Mouse (Mus musculus) midbrain, postnatal 0 days (tissue): ENCODE results near the gene Tbx21. TPM values are rescaled to one million over a fixed set of nuclear protein-coding genes. Genes with fewer than 3 reads are reported as not detected.

Experiments used
- ATAC-seq: fragments of 200-750 bp; cut with Nextera tagmentation; 2 replicates; pipeline ENCODE4 v1.8.0; 2017; ENCODE audit warnings: moderate number of reproducible peaks, mild to moderate bottlenecking, moderate TSS enrichment, moderate library complexity; ENCODE audit not compliant: low FRiP score
- DNase-seq: peaks from one replicate; pipeline ENCODE4 v3.0.0-alpha.2; 2015; ENCODE audit warnings: low spot score
- H3K27ac ChIP-seq: fragments of 300-500 bp; sonication (generic); 2 replicates; pipeline ENCODE4 v1.5.1; 2014; ENCODE audit warnings: low read depth, mild to moderate bottlenecking, low read length, mixed read lengths
- H3K27me3 ChIP-seq: fragments of 300-500 bp; sonication (generic); 2 replicates; pipeline ENCODE4 v1.6.1; 2014; ENCODE audit warnings: low read length, control low read depth, mixed read lengths; ENCODE audit not compliant: insufficient read depth
- H3K36me3 ChIP-seq: fragments of 300-500 bp; sonication (generic); 2 replicates; pipeline ENCODE4 v1.6.1; 2014; ENCODE audit warnings: low read length, control low read depth, mixed read lengths; ENCODE audit not compliant: insufficient read depth
- H3K4me1 ChIP-seq: fragments of 300-500 bp; sonication (generic); 2 replicates; pipeline ENCODE4 v1.6.1; 2014; ENCODE audit warnings: mild to moderate bottlenecking, control low read depth, antibody characterized with exemption, low read length, mixed read lengths; ENCODE audit not compliant: insufficient read depth
- H3K4me2 ChIP-seq: fragments of 300-500 bp; sonication (generic); 2 replicates; pipeline ENCODE4 v1.6.1; 2014; ENCODE audit warnings: low read depth, mild to moderate bottlenecking, low read length, mixed read lengths; ENCODE audit not compliant: poor library complexity, severe bottlenecking
- H3K4me3 ChIP-seq: fragments of 300-500 bp; sonication (generic); 2 replicates; pipeline ENCODE4 v1.5.1; 2014; ENCODE audit warnings: low read depth, mild to moderate bottlenecking, low read length, moderate library complexity
- H3K9ac ChIP-seq: fragments of 300-500 bp; sonication (generic); replicated peaks from 2 replicates; pipeline ENCODE4 v1.6.1; 2014; ENCODE audit warnings: mild to moderate bottlenecking, low read length, moderate library complexity, mixed read lengths; ENCODE audit not compliant: poor library complexity, severe bottlenecking
- H3K9me3 ChIP-seq: fragments of 300-500 bp; sonication (generic); 2 replicates; pipeline ENCODE4 v1.6.1; 2016; ENCODE audit warnings: low read length, control low read depth
- CTCF ChIP-seq: IDR thresholded peaks from 2 replicates; pipeline ENCODE4 v1.5.1; 2016; ENCODE audit warnings: antibody characterized with exemption, mild to moderate bottlenecking
- WGBS: fragments of 180-500 bp; shearing (Covaris S2); extraction: QIAGEN DNeasy Blood & Tissue Kit; methylation state at CpG from one replicate; pipeline ENCODE4 v1.1.7; 2014; 5-methylcytosine and 5-hydroxymethylcytosine counted together
- polyA plus RNA-seq: library from polyadenylated mRNA; unstranded; fragments of >200 nt; fragmentation: Nextera tagmentation; extraction: Ambion mirVana; gene quantifications from 2 replicates; pipeline ENCODE4 v1.2.1, GENCODE M21; 2015
- total RNA-seq: library from RNA; depleted of rRNA; stranded (reverse); fragments of >200 nt; gene quantifications from 2 replicates; pipeline ENCODE4 v1.2.3, GENCODE M21; 2014

The Tbx21 gene
- total and polyA plus RNA-seq, 2 experiments from 2014 or later: 0.11 to 0.14 TPM

GRCm38 (mm10) chr11:97139256-97139655 is 24.1 kb upstream of the Tbx21 start:
- Histone ChIP-seq H3K4me3 (peak overlapping the region; percentile 20; the same call in 1 of the 2 replicates), H3K9ac (peak overlapping the region; percentile 56), H3K4me1 (no peaks in the 10 kb centered on the region), H3K9me3 (no peaks in the 10 kb centered on the region), H3K4me2 (peak overlapping the region; percentile 51), H3K27ac (no peak overlapping the region), H3K36me3 (peaks cover 26% of the 10 kb centered on the region), H3K27me3 (no peaks in the 10 kb centered on the region; the same call in 1 of the 2 replicates)
- DNase-seq (no peak), ATAC-seq (no peak)
- 18% methylated on average over 15 of the region's 15 CpGs for WGBS
- no peak for TF ChIP-seq CTCF

DNA sequence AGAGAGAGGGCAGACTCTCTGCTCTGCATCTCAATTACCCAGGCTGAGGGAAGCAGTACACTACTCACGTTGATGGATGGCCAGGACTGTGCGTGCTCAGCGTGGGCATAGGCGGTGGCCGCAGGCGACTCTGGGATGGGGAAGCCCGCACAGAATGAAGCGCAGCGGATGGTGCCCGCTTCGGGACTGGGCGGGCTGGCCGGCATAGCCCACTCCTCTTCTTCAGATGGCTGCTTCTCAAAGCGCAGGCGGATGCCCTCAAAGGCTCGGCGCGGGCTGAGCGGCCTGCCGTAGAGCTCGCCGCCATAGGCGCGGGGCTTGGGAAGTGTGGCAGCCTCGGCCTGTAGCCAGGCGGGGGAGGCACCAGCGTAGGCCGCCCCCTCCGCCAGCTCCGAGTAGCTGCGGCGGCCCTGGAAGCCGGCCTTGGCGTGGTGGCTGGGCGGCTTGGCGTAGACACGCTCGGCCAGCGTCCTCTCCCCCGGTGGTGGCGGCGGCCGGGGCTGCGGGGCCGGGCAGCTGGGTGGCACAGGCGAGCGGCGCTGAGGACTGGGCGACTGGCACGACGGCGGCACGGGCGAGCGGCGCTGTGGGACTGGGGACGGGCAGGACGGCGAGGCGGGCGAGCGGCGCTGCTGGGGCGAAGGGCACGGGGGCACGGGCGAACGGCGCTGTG is 23.6 kb upstream of the Tbx21 start:
- 11% methylated on average over 68 of the region's 69 CpGs for WGBS
- peak overlapping the region; percentile 34; the same call in 1 of the 2 replicates for H3K27ac ChIP-seq
- DNase-seq (peak; percentile 60), ATAC-seq (peak; percentile 63)
- H3K4me2 ChIP-seq: peak overlapping the region; percentile 51
- peak overlapping the region; percentile 20 for H3K4me3 ChIP-seq
- H3K27me3 ChIP-seq: no peaks in the 10 kb centered on the region; the same call in 1 of the 2 replicates
- H3K9ac ChIP-seq: peak overlapping the region; percentile 56
- no peaks in the 10 kb centered on the region for H3K4me1 ChIP-seq
- no peak for TF ChIP-seq CTCF
- peaks cover 22% of the 10 kb centered on the region for H3K36me3 ChIP-seq
- H3K9me3 ChIP-seq: no peaks in the 10 kb centered on the region

GRCm38 (mm10) chr11:97133270-97133669 is 18.1 kb upstream of the Tbx21 start:
- Histone ChIP-seq H3K27ac (no peak overlapping the region), H3K27me3 (0 out of 2 replicates have a peak, but pooled peaks cover 7% of the 10 kb centered on the region), H3K4me1 (no peaks in the 10 kb centered on the region), H3K36me3 (peaks cover 12% of the 10 kb centered on the region; the same call in 1 of the 2 replicates), H3K9me3 (no peaks in the 10 kb centered on the region), H3K4me2 (no peak overlapping the region), H3K9ac (no peak overlapping the region), H3K4me3 (no peak overlapping the region)
- no peak for DNase-seq
- TF ChIP-seq CTCF: no peak
- ATAC-seq: no peak
- WGBS: 61% methylated on average over 5 of the region's 5 CpGs

DNA sequence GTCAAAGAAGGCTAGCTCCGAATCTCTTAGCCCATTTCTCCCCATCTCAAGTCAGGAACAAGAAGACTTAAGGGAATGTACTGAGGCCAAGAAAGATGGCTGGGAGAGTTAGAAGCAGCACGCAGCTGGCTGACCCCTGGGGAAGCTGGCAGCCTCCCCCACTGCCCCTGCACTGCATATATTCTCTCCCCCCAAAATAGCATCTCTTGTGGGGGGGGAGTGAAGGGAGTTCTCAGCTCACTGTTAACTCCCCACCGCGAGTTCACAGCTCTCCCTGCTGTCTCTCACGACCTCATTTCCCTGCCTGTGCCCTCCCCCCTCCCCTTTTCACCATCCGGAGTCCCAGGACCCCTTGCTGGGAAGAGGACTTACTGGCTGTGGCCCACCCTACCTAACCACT is 17.1 kb upstream of the Tbx21 start:
- Histone ChIP-seq H3K27ac (no peak overlapping the region), H3K4me2 (no peak overlapping the region), H3K36me3 (peaks cover 9% of the 10 kb centered on the region; the same call in 1 of the 2 replicates), H3K9me3 (no peaks in the 10 kb centered on the region), H3K27me3 (0 out of 2 replicates have a peak, but pooled peaks cover 8% of the 10 kb centered on the region), H3K4me1 (0 out of 2 replicates have a peak, but pooled peaks cover 2% of the 10 kb centered on the region), H3K9ac (no peak overlapping the region), H3K4me3 (no peak overlapping the region)
- no peak for TF ChIP-seq CTCF
- DNase-seq (no peak), ATAC-seq (no peak)
- 27% methylated on average over 6 of the region's 6 CpGs for WGBS

DNA sequence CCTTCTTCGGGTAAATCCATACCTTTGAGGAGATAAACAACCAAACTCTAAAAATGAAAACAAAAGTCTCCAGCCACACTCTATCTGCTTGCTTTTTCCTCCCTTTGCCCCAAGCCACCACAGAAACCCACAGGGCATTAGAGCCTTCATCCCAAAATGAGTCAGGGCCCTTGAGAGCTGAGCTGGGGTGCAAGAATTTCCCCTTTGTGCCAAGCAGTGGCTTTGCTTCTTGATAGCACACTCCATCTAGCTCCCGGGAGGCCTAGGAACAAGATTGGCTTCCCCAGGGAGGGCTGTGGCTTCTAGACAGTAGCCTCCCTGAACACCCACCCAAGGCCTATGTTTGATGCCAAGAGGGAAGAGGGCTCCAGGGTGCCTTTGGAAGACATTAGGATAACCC is 16.6 kb upstream of the Tbx21 start:
- Histone ChIP-seq H3K4me2 (no peak overlapping the region), H3K27ac (no peak overlapping the region), H3K27me3 (0 out of 2 replicates have a peak, but pooled peaks cover 8% of the 10 kb centered on the region), H3K4me1 (0 out of 2 replicates have a peak, but pooled peaks cover 2% of the 10 kb centered on the region), H3K36me3 (peaks cover 8% of the 10 kb centered on the region; the same call in 1 of the 2 replicates), H3K9me3 (no peaks in the 10 kb centered on the region), H3K4me3 (no peak overlapping the region), H3K9ac (no peak overlapping the region)
- no peak for TF ChIP-seq CTCF
- ATAC-seq (no peak), DNase-seq (no peak)
- WGBS: 78% methylated on average over 2 of the region's 2 CpGs

DNA sequence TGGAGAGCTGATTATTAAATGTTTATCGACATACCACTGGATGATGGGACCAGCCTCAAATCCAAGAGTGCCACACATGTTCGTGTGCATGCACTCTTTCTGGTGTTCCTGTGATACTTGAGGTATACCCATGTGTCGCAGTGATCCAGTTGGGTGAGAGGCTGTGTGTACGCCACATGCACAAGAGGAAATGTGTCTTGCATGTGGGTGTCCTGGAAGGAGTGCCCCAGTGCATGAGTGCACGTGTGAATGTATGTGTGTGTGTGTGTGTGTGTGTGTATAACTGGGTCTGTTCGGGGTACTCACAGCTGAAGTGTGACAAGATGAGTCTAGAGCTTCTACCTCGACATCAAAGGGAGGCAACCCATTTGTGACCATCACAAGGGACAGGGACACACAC is 15.2 kb upstream of the Tbx21 start:
- no peak overlapping the region for H3K4me2 ChIP-seq
- H3K9me3 ChIP-seq: no peaks in the 10 kb centered on the region
- TF ChIP-seq CTCF: no peak
- WGBS: 84% methylated on average over 7 of the region's 7 CpGs
- DNase-seq (no peak), ATAC-seq (no peak)
- H3K4me3 ChIP-seq: no peak overlapping the region
- H3K36me3 ChIP-seq: no peaks in the 10 kb centered on the region
- 0 out of 2 replicates have a peak, but pooled peaks cover 2% of the 10 kb centered on the region for H3K4me1 ChIP-seq
- no peak overlapping the region for H3K27ac ChIP-seq
- H3K9ac ChIP-seq: no peak overlapping the region
- 0 out of 2 replicates have a peak, but pooled peaks cover 8% of the 10 kb centered on the region for H3K27me3 ChIP-seq
